Mouse (Mus musculus) ES-Bruce4 (cell line): ENCODE measurements around the gene Itm2a. TPM values are rescaled to one million over a fixed set of nuclear protein-coding genes. Genes with fewer than 3 reads are reported as not detected.

Experiments
- H3K27ac ChIP-seq: 2 replicates; pipeline ENCODE4 v1.5.1; 2012; ENCODE audit warnings: low read length, inconsistent platforms; ENCODE audit not compliant: insufficient read depth
- H3K27me3 ChIP-seq: 2 replicates; pipeline ENCODE4 v1.6.1; 2012; ENCODE audit warnings: mild to moderate bottlenecking, low read length, inconsistent platforms; ENCODE audit not compliant: control insufficient read depth, poor library complexity, insufficient read depth, severe bottlenecking
- H3K36me3 ChIP-seq: 2 replicates; pipeline ENCODE4 v1.6.1; 2012; ENCODE audit warnings: inconsistent platforms, mild to moderate bottlenecking, low read length, moderate library complexity; ENCODE audit not compliant: control insufficient read depth, poor library complexity, insufficient read depth, severe bottlenecking
- H3K4me1 ChIP-seq: one replicate; pipeline ENCODE4 v1.8.1; 2011; ENCODE audit warnings: low read length; ENCODE audit not compliant: control insufficient read depth, insufficient read depth
- H3K4me3 ChIP-seq: 2 replicates; pipeline ENCODE4 v1.5.1; 2011; ENCODE audit warnings: low read depth, mild to moderate bottlenecking, low read length
- H3K9ac ChIP-seq: 2 replicates; pipeline ENCODE4 v1.6.1; 2012; ENCODE audit warnings: low read depth, mild to moderate bottlenecking, inconsistent platforms; ENCODE audit not compliant: poor library complexity, severe bottlenecking
- H3K9me3 ChIP-seq: replicated peaks from 2 replicates; pipeline ENCODE4 v1.6.1; 2012; ENCODE audit warnings: mild to moderate bottlenecking, low read length, inconsistent platforms; ENCODE audit not compliant: control insufficient read depth, poor library complexity, insufficient read depth, severe bottlenecking
- CTCF ChIP-seq: IDR thresholded peaks from one replicate; pipeline ENCODE4 v1.8.1; 2011; ENCODE audit warnings: low read depth, low read length
- EP300 ChIP-seq: IDR thresholded peaks from 2 replicates; pipeline ENCODE4 v1.6.1; 2011; ENCODE audit warnings: low read depth, low read length; ENCODE audit not compliant: insufficient read depth
- POLR2A ChIP-seq: IDR thresholded peaks from one replicate; pipeline ENCODE4 v1.8.1; 2011; ENCODE audit warnings: low read length; ENCODE audit not compliant: insufficient read depth
- polyA plus RNA-seq: library from polyadenylated mRNA; stranded (reverse); fragments of >200 nt; gene quantifications from 2 replicates; pipeline ENCODE4 v1.2.4, GENCODE M21; 2011; ENCODE audit warnings: low read depth; ENCODE audit not compliant: missing spikeins, insufficient read depth, insufficient read length

The Itm2a gene
- 20.1 and 23.1 TPM in 2 replicates for polyA plus RNA-seq

DNA sequence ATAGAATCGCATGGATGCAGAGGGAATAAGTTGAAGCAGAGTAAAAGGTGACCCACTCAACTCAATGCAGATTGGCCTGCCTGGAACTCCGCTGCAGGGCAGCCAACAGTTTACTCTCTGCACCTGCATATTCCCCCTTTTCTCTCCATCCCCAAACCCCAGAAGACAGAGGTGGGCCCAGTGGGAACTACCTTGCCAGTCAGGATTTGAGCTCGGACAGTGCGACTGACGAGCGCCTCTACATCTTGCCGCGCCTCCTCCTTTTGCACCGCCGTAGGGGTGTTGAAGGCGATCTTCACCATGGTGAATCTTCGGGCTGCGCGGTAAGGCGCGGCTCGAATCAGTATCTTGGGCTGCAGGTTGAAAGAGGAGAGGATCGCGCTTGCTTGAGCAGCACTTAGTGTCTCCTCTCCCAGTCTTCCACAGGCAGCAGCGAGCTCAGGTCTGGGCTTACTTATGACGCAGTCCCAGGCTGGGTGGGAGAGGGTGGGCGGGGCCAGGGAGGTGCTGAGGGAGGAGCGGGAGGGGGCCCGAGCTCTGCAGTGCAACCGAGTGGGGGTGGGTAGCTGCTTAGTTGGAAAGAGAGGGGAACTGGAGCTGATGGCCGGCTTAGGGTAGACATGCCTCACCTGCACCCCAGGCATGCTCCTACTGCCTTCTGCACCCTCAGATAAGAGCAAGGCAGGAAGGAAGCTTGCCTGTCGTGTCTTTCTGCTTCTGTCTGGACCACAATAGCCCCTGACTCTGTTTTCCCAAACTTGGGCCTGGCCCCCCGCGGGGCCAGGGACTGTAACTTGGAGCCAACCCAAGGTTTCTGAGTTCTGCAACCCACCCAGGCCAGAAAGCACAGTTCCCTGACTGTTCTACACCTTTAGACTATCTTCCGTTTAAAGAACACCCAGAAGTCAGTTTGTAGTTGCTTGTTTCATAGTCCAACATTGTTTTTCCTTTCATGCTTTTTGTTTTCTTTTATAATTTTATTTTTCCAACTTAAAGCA is at the start of gene Itm2a:
Gene Itm2a, minus strand, starts transcription at position 462 of the 998 bp plus-strand sequence.
- no peaks in the 10 kb centered on the region for H3K36me3 ChIP-seq
- H3K27ac ChIP-seq = no peak within 1 kb of the TSS
- no peaks in the 10 kb centered on the region for H3K4me1 ChIP-seq
- H3K9me3 ChIP-seq = no peaks in the 10 kb centered on the region
- TF ChIP-seq CTCF = no peak
- TF ChIP-seq EP300 = no peak
- TF ChIP-seq POLR2A = no peak
- peak within 1 kb of the TSS; percentile 99 for H3K4me3 ChIP-seq
- peak within 1 kb of the TSS; percentile 60 for H3K9ac ChIP-seq
- H3K27me3 ChIP-seq = no peaks in the 10 kb centered on the region

DNA sequence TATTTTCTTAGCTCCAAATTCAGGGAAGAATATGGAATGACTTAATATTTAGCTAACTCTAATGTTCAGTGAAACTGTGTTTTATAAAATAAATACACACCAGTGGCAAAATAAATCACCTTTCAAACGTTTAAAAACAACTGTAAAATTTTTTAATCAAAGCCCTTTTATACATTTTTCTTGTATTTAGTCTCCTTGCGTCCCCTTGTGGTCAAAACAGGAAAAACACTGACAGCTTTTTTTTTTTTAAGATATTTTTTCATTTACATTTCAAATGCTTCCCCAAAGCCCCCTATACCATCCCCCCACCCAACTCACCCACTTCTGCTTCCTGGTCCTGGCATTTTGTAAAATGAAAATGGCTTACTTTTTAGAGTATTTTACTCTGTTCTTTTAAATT is 32.7 kb upstream of the Itm2a start:
- no peak overlapping the region for H3K27ac ChIP-seq
- H3K9me3 ChIP-seq = no peaks in the 10 kb centered on the region
- no peak overlapping the region for H3K4me3 ChIP-seq
- H3K36me3 ChIP-seq = no peaks in the 10 kb centered on the region
- TF ChIP-seq CTCF = no peak
- TF ChIP-seq POLR2A = no peak
- no peak for TF ChIP-seq EP300
- no peaks in the 10 kb centered on the region for H3K4me1 ChIP-seq
- no peak overlapping the region for H3K9ac ChIP-seq
- no peaks in the 10 kb centered on the region for H3K27me3 ChIP-seq

DNA sequence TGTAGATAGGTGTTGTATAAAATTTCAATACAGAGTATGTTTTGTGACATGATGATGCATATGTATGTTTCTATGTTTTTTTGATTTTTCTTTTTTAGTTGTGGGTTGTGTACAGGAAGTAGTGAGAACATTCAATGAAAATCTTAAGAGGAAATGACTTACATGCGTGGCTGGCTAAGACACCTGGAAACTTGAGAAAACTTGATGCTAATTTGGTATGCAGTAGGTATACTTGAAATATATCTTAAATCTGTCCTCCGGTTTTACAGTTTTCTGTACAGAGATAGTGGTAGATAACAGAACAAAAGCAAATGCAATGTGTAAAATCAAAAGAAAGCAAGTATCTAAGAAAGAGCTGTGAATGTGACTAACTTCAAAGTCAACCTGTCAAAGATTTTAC is 18.1 kb upstream of the Itm2a start:
- H3K27ac ChIP-seq = no peak overlapping the region
- no peaks in the 10 kb centered on the region for H3K27me3 ChIP-seq
- no peak overlapping the region for H3K9ac ChIP-seq
- H3K4me3 ChIP-seq = no peak overlapping the region
- TF ChIP-seq CTCF (no peak), EP300 (no peak), POLR2A (no peak)
- H3K36me3 ChIP-seq = no peaks in the 10 kb centered on the region
- H3K4me1 ChIP-seq = no peaks in the 10 kb centered on the region
- no peaks in the 10 kb centered on the region for H3K9me3 ChIP-seq

DNA sequence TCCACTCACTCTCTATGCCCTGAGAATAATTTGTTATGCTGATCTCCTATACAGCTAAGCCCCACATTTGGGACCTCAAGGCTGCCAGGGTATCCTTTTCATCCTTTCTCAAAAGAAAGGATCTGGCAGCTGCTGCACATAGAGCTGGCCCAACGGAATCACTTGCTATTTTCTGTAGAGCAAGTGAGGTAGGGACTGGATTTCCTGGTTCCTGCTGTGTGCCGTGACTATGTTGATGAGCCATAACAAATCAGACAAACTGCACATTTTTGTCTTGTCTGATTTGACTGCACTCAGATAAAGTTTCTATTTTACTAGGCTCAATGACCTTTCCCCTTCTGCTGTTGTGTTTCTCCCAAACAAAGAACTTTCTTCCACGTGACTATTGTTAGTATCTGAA is 14.2 kb upstream of the Itm2a start:
- Histone ChIP-seq H3K4me1 (no peaks in the 10 kb centered on the region), H3K9me3 (no peaks in the 10 kb centered on the region), H3K36me3 (no peaks in the 10 kb centered on the region), H3K27ac (no peak overlapping the region), H3K4me3 (no peak overlapping the region), H3K27me3 (no peaks in the 10 kb centered on the region), H3K9ac (no peak overlapping the region)
- TF ChIP-seq CTCF = no peak
- no peak for TF ChIP-seq POLR2A
- TF ChIP-seq EP300 = no peak

DNA sequence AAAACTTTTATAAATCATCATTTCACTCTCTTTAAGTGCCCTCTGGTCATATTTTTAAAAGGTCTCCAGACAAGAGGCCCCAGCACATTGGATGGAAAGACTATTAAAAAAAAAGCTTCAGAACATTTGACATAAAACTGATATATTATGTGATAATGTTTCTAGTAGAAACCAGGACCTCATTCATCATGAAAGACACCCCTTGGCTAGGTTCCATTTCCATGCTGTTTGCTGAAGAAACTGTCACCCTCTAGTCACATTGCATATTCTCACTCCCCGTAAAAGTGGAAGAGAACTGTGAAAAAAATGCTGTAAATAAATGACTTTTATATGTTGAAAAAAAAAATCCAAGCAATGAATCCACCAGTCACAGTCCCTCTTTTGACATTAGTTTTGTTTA is 12.8 kb upstream of the Itm2a start:
- TF ChIP-seq EP300 = no peak
- H3K9me3 ChIP-seq = no peaks in the 10 kb centered on the region
- H3K9ac ChIP-seq = no peak overlapping the region
- no peaks in the 10 kb centered on the region for H3K36me3 ChIP-seq
- H3K27me3 ChIP-seq = no peaks in the 10 kb centered on the region
- H3K4me1 ChIP-seq = no peaks in the 10 kb centered on the region
- H3K4me3 ChIP-seq = no peak overlapping the region
- no peak overlapping the region for H3K27ac ChIP-seq

DNA sequence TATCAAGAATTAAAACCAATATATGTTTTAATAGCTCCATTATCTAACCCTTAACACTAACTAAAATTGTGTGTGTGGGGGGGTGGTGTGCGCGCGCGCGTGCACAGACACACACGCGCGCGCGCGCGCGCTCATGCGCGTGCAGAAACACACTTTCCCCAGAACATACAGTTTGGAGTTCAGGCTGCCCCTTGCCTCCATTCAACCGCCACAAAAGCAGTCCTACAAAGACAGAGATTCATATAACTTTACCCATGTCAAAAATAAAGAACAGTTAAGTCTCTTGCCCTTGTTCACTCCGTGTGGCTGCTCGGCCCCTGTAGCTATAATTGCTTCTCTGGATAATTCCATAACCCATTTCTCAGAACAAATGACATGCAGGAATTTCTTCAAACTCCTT is 695 bp downstream of the Itm2a start:
- Histone ChIP-seq H3K9ac (peak overlapping the region; percentile 60), H3K4me3 (peak overlapping the region; percentile 99), H3K4me1 (no peaks in the 10 kb centered on the region), H3K9me3 (no peaks in the 10 kb centered on the region), H3K27ac (no peak overlapping the region), H3K27me3 (no peaks in the 10 kb centered on the region), H3K36me3 (no peaks in the 10 kb centered on the region)
- TF ChIP-seq POLR2A (no peak), CTCF (no peak), EP300 (no peak)
